Mouse (Mus musculus) kidney, embryonic 16.5 days (tissue): ENCODE data around the gene Fkbp2. TPM values are rescaled to one million over a fixed set of nuclear protein-coding genes. Genes with fewer than 3 reads are reported as not detected.

ENCODE experiments used
- ATAC-seq: fragments of 200-750 bp; cut with Nextera tagmentation; 2 replicates; pipeline ENCODE4 v1.8.0; 2017; ENCODE audit warnings: moderate TSS enrichment; ENCODE audit not compliant: low FRiP score, low TSS enrichment
- H3K27ac ChIP-seq: fragments of 300-500 bp; sonication (generic); 2 replicates; pipeline ENCODE4 v1.5.1; 2014; ENCODE audit warnings: low read length
- H3K27me3 ChIP-seq: fragments of 300-500 bp; sonication (generic); 2 replicates; pipeline ENCODE4 v1.6.1; 2014; ENCODE audit warnings: low read length, control low read depth, mixed read lengths; ENCODE audit not compliant: insufficient read depth
- H3K36me3 ChIP-seq: fragments of 300-500 bp; sonication (generic); 2 replicates; pipeline ENCODE4 v1.6.1; 2014; ENCODE audit warnings: low read length, control low read depth, mixed read lengths; ENCODE audit not compliant: insufficient read depth
- H3K4me1 ChIP-seq: fragments of 300-500 bp; sonication (generic); 2 replicates; pipeline ENCODE4 v1.6.1; 2014; ENCODE audit warnings: low read length, control low read depth, mixed read lengths; ENCODE audit not compliant: insufficient read depth
- H3K4me2 ChIP-seq: fragments of 300-500 bp; sonication (generic); replicated peaks from 2 replicates; pipeline ENCODE4 v1.6.1; 2014; ENCODE audit warnings: low read depth, low read length
- H3K4me3 ChIP-seq: fragments of 300-500 bp; sonication (generic); 2 replicates; pipeline ENCODE4 v1.5.1; 2014; ENCODE audit warnings: mild to moderate bottlenecking, low read length
- H3K9ac ChIP-seq: fragments of 300-500 bp; sonication (generic); replicated peaks from 2 replicates; pipeline ENCODE4 v1.6.1; 2014; ENCODE audit warnings: low read length
- H3K9me3 ChIP-seq: fragments of 300-500 bp; sonication (generic); 2 replicates; pipeline ENCODE4 v1.6.1; 2016; ENCODE audit warnings: low read length, control low read depth
- WGBS: fragments of 180-500 bp; shearing (Covaris S2); extraction: QIAGEN DNeasy Blood & Tissue Kit; methylation state at CpG from one replicate; pipeline ENCODE4 v1.1.7; 2014; 5-methylcytosine and 5-hydroxymethylcytosine counted together
- polyA plus RNA-seq: library from polyadenylated mRNA; unstranded; fragments of >200 nt; fragmentation: Nextera tagmentation; extraction: Ambion mirVana; gene quantifications from 2 replicates; pipeline ENCODE4 v1.2.1, GENCODE M21; 2015

The Fkbp2 gene
- polyA plus RNA-seq, 1 experiment from 2014 or later: 150 TPM

DNA sequence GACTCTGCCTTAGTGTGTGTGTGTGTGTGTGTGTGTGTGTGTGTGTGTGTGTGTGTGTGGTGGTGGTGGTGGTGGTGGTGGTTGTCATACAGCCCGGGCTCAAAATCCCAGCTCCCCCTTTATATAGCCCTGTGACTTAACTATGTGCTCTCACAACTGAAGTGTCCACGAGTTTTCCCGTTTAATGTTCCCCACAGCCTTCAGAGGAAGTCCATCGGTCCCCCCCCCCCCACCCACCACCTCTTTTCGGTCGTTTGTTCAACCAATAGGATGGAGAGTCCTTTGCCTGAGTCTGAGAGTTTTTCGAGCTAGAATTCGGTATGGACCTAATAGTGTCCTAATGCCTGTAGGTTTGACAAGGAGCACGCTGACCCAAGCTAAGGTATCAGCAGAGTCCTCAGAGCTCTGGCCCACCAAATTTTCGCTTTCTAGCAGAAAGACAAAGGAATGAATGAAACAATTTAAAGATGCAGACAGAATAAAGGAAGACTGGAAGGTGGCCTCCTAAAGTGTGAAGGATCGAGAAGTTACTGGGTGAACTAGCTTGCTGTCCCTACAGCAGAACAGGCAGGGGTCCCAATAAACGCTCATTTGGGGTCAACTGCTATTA, 6.6 kb downstream of the Fkbp2 start:
- Histone ChIP-seq H3K4me2 (peak overlapping the region; percentile 90), H3K4me3 (peak overlapping the region; percentile 81), H3K36me3 (peaks cover 12% of the 10 kb centered on the region; the same call in 1 of the 2 replicates), H3K27me3 (no peaks in the 10 kb centered on the region), H3K9me3 (no peaks in the 10 kb centered on the region), H3K9ac (peak overlapping the region; percentile 85), H3K4me1 (peaks cover 63% of the 10 kb centered on the region), H3K27ac (peak overlapping the region; percentile 56; the same call in 1 of the 2 replicates)
- 30% methylated on average over 12 of the region's 12 CpGs for WGBS
- ATAC-seq: no peak

DNA sequence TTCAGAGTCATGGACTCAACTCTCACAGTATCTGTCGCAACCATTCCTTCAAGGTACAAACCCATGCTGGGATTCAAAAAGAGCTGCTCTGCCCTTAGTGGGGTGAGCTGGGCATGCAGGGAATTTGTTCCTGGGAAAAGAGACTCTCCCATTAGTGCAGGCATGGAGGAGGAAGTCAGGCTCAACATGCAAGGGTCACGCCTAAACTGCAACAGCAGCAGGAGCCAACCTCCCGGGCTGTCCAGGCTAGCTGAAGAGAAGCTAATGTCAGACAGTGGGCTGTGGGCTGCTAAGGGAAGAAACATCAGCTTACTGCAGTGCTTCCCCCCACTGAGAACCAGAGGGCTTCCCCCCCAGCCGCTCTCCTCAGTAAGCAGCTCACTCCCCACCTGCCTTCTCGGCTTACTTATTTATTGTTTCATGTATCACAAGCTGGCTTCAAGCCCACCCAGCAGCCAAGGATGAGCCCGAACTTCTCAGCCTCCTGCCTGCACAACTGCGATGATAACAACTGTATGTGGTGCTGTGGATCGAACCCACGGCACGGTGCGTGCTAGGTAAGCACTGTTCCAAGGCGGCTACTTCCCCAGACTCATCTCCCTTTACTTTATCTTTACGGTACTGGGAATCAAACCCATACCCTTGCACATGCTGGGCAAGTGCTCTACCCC, 7.9 kb downstream of the Fkbp2 start:
- Histone ChIP-seq H3K4me2 (no peak overlapping the region), H3K9ac (no peak overlapping the region; the same call in 1 of the 2 replicates), H3K4me1 (peaks cover 60% of the 10 kb centered on the region), H3K27me3 (no peaks in the 10 kb centered on the region), H3K9me3 (no peaks in the 10 kb centered on the region), H3K27ac (no peak overlapping the region), H3K36me3 (peaks cover 2% of the 10 kb centered on the region; the same call in 1 of the 2 replicates), H3K4me3 (no peak overlapping the region)
- ATAC-seq: no peak
- WGBS: 68% methylated on average over 13 of the region's 13 CpGs

- H3K9me3 ChIP-seq: no peaks in the 10 kb centered on the region
- WGBS: 15% methylated on average over 6 of the region's 6 CpGs
- H3K4me3 ChIP-seq: no peak overlapping the region
- H3K27me3 ChIP-seq: no peaks in the 10 kb centered on the region
- H3K4me2 ChIP-seq: no peak overlapping the region
- H3K9ac ChIP-seq: no peak overlapping the region; the same call in 1 of the 2 replicates
- peaks cover 55% of the 10 kb centered on the region for H3K4me1 ChIP-seq
- H3K27ac ChIP-seq: no peak overlapping the region
- H3K36me3 ChIP-seq: no peaks in the 10 kb centered on the region
- ATAC-seq: no peak
These were observed 8.7 kb downstream of the Fkbp2 start for GRCm38 (mm10) chr19:6971644-6972043.

- H3K9ac ChIP-seq: peak overlapping the region; percentile 90
- ATAC-seq: no peak
- H3K36me3 ChIP-seq: peaks cover 9% of the 10 kb centered on the region
- peak overlapping the region; percentile 74 for H3K4me3 ChIP-seq
- peak overlapping the region; percentile 82 for H3K4me2 ChIP-seq
- peaks cover 47% of the 10 kb centered on the region for H3K4me1 ChIP-seq
- H3K27me3 ChIP-seq: no peaks in the 10 kb centered on the region
- no peaks in the 10 kb centered on the region for H3K9me3 ChIP-seq
- 16% methylated on average over 11 of the region's 11 CpGs for WGBS
- H3K27ac ChIP-seq: peak overlapping the region; percentile 49; the same call in 1 of the 2 replicates
These were observed 9.7 kb downstream of the Fkbp2 start for GRCm38 (mm10) chr19:6970460-6971085.

DNA sequence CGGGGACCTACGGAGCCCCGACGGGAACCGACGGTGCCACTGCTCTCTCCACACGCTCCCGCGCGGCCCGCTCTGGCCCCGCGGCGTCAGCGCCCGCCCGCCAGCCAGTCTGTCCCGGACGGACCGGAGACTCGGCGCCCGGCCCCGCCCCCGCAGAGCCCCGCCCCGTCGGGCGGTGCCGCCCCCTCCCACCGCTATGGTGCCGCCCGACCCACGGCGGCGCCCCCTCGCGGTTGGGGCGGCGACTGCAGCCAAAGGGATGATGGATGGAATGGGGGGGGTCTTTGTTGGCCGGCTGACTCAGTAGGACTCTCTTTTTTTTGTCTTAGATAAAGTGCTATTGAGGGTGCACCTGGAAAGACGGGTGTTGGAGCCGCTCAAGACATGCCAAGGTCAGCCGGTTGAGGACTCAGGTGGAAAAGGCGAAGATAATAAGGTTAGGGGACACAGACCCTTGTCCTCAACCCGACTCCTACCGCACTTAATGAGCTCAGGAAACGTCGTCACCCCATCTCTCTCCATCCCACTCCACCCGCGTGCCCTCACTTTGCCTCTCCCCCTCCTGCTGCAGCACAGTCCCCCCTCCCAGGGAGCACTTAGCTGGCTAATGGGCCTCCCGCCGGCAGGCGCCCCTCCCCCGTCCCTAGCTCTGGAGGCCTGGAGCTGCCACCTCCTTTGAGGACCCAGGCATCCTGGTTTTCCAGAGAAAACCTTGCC, 10.5 kb downstream of the Fkbp2 start:
- under 1% methylated on average over 50 of the region's 55 CpGs for WGBS
- Histone ChIP-seq H3K27ac (peak overlapping the region; percentile 54), H3K36me3 (peaks cover 15% of the 10 kb centered on the region), H3K27me3 (no peaks in the 10 kb centered on the region), H3K4me3 (peak overlapping the region; percentile 74), H3K4me2 (peak overlapping the region; percentile 82), H3K4me1 (peaks cover 47% of the 10 kb centered on the region), H3K9me3 (no peaks in the 10 kb centered on the region), H3K9ac (peak overlapping the region; percentile 90)
- peak; percentile 69 for ATAC-seq

- peak overlapping the region; percentile 54; the same call in 1 of the 2 replicates for H3K27ac ChIP-seq
- H3K9me3 ChIP-seq: no peaks in the 10 kb centered on the region
- peaks cover 20% of the 10 kb centered on the region for H3K36me3 ChIP-seq
- no peaks in the 10 kb centered on the region for H3K27me3 ChIP-seq
- ATAC-seq: peak; percentile 11
- H3K4me1 ChIP-seq: peaks cover 47% of the 10 kb centered on the region
- H3K9ac ChIP-seq: peak overlapping the region; percentile 90
- H3K4me3 ChIP-seq: peak overlapping the region; percentile 74
- under 1% methylated on average over 19 of the region's 20 CpGs for WGBS
- peak overlapping the region; percentile 82 for H3K4me2 ChIP-seq
These were observed 11.0 kb downstream of the Fkbp2 start for GRCm38 (mm10) chr19:6969291-6969664.

DNA sequence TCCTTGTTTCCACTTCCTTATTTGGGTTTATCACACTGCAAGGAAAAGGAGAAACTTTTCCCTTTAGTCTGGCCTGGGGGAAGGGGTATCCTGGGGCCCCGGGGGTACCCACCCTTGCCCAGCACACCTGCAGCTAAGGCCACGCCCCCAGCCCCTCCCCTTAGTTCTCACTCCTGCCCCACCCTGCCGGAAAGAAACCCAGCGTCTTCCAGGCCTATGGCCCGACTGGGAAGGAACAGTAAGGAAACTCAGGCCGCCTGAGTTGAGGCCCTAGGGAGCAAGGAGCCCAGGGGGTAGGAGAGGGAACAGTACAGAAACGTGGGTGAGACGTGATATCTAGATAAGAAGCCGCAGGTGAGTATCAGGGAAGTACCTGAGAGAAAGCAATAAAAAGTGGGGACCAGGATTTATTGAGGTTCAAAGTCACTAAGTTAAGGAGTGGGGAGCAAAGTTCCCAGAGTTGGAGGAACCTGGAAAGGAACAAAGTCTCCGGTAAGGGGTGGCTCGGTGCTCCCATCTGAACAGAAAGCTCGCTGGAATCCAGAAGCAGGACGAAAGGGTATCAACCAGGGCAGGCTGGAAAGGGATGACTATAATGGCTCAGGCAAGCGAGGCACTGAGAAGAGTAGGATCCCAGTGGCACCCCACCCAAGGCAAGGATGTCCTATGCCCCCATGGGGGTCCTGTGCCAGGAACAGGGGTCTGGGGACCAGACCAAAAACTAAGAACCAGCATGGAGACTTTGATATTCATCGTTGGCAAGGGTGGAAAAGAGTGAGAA, 11.6 kb downstream of the Fkbp2 start:
- Histone ChIP-seq H3K4me1 (peaks cover 43% of the 10 kb centered on the region), H3K4me2 (peak overlapping the region; percentile 82), H3K9ac (peak overlapping the region; percentile 90), H3K27me3 (no peaks in the 10 kb centered on the region), H3K27ac (peak overlapping the region; percentile 43; the same call in 1 of the 2 replicates), H3K9me3 (no peaks in the 10 kb centered on the region), H3K36me3 (peaks cover 24% of the 10 kb centered on the region), H3K4me3 (peak overlapping the region; percentile 74)
- 9% methylated on average over 15 of the region's 15 CpGs for WGBS
- ATAC-seq: no peak

DNA sequence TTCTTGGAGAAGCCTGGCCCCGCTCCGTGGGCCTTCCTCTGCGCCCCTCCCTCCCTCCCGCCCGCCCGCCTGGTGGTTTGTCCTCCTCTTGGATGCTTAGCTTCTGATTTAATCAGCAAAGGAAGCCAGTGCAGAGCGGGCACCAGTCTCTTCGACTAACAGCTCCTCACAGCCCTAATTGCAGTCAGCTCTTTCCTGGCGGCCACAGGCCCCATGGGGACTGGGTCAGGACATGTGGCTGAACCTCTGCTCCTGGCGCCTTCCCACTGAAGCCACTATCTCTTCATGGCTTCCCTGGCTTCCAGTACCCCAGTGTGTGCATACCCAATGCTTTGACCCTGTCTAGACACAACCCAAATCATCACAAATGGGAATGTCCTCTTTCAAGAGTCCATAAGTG, 23.8 kb downstream of the Fkbp2 start:
- 83% methylated on average over 10 of the region's 10 CpGs for WGBS
- peaks cover 63% of the 10 kb centered on the region for H3K36me3 ChIP-seq
- no peak overlapping the region for H3K4me3 ChIP-seq

DNA sequence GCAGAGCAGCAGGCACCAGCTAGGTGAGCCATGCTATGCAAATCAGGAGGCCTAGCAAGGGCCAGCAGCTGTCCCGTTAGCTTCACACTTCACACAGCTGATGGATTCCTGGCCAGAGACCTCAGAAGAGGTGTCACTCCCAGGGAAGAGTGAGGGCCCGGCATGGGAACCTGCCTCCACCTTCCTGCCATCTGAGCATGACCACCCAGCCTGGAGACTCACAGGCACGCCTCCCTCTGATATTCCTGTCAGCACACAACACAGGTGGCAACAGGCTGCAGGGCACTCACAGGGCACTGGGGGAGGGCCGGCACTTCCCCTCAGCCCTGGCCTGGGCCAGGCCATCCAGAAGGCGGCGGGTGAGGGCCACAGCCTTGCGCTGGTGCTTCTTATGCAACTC, 24.9 kb downstream of the Fkbp2 start:
- H3K36me3 ChIP-seq: peaks cover 59% of the 10 kb centered on the region
- no peak overlapping the region for H3K27ac ChIP-seq
- H3K27me3 ChIP-seq: no peaks in the 10 kb centered on the region
- H3K4me3 ChIP-seq: no peak overlapping the region
- 80% methylated on average over 7 of the region's 7 CpGs for WGBS
- no peak overlapping the region for H3K9ac ChIP-seq
- no peak overlapping the region for H3K4me2 ChIP-seq
- H3K9me3 ChIP-seq: no peaks in the 10 kb centered on the region
- peaks cover 13% of the 10 kb centered on the region for H3K4me1 ChIP-seq
- ATAC-seq: no peak

More for the DNA sequence above, 23.8 kb downstream of the Fkbp2 start:
- no peak overlapping the region for H3K4me2 ChIP-seq
- H3K27me3 ChIP-seq: no peaks in the 10 kb centered on the region
- no peak overlapping the region for H3K27ac ChIP-seq
- ATAC-seq: no peak
- peaks cover 12% of the 10 kb centered on the region for H3K4me1 ChIP-seq
- no peaks in the 10 kb centered on the region for H3K9me3 ChIP-seq
- no peak overlapping the region for H3K9ac ChIP-seq
